Mouse (Mus musculus) cerebellum, adult 18-20 months (tissue): ENCODE results near the gene 1700122O11Rik.
A peak's percentile ranks its signal among the peaks of the same experiment; 100 is the strongest.

Experiments
- DNase-seq, 2 experiments: peaks; one replicate each; pipeline ENCODE4 v3.0.0; 2021

1700122O11Rik gene

GRCm38 (mm10) chr17:48038193-48038592 is at the start of gene 1700122O11Rik:
TSS of gene 1700122O11Rik (minus strand) at chr17:48038293.
- no peak for DNase-seq

- no peak for DNase-seq
These were observed 42.5 kb upstream of the 1700122O11Rik start for GRCm38 (mm10) chr17:48080626-48081025.

DNA sequence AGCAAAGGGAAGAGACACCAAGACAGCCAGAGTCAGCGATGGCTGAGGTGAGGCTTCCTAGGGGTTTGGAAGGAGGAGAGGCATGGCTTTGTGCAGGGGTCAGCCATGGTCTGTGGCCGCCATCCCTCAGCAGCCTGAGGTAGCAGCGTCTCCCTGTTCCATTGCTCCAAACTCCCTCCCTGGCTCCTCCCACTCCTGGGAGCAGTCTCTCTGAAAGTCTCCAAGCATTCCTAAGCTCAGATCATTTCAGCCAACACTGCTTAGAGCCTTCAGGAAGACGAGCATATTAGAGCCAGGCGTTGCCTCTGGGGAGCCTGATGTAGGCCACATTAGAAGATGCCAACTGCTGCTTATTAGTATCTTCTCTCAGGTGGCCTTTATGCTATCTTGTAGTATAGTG is 29.6 kb upstream of the 1700122O11Rik start:
- DNase-seq: no peak

- DNase-seq: no peak
These were observed 29.1 kb upstream of the 1700122O11Rik start for GRCm38 (mm10) chr17:48067083-48067614.

DNA sequence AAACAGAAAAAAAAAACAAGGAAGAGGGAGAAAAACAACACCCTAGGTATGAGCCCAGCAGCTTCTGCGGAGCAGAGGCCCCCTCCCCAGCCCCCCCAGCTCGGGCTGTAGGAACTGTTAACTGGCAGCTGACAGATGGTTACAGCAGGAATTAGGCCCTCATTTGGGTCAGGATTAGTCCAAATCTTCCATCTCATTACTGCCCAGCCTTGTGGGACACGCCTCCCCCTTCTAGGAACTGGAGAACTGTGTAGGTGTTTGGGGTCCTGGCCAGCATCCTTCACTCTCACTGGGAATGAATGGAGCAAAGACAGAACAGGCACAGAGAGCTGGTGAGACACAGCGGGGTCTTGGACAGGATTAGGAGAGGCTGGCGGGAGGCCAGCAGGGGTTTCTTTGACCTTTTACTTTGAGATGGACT is 27.0 kb upstream of the 1700122O11Rik start:
- DNase-seq: no peak

GRCm38 (mm10) chr17:48064196-48064843 is 26.2 kb upstream of the 1700122O11Rik start:
- no peak for DNase-seq

GRCm38 (mm10) chr17:48057382-48057781 is 19.3 kb upstream of the 1700122O11Rik start:
- no peak for DNase-seq

DNA sequence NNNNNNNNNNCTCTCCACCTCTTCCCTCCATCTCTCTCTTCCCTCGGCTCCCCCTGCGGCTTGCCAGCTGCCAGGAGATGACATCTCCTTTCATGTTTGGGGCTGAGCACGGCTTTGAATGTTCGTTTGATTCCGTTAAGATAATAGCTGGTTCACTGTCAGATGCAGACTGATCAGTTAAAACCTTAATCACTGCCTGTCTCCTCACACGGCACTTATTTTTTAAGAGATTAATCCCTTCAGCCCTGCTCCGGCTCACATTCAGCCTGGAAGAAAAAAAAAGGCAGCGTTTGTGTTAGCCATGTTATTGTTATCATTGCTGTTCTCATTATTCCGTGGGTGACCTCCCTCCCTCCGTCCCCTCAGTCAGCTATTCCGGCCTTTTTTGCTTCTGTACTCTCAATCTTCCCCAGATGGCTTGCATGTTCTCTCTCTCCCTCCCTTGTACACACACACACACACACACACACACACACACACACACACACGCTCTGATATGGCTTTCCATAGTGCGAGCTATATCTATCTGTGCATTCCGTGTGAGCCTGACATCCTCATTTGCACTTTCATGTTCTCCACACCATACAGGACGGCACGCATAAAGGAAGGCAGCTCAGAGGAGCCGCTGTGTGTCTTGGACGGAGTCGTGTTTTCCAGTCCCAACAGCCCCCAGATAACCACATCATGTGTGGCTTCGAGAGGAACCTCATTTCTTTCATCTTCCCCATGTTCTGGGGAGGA is 17.2 kb upstream of the 1700122O11Rik start:
- DNase-seq: no peak

DNA sequence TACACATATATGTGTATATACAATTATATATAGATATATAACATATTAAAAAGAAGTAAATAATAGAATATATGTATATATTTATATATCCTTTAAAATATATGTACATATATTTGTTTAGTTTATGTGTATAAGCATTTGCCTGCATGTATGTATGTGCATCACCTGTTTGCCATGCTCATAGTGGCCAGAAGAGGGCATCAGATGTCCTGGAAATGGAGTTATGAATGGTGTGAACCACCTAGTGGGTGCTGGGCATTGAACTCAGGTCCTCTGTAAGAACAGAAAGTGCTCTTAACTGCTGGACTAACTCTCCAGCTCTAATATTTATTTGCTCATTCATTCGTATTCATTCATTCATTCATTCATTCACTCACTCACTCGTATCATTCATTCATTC is 15.6 kb upstream of the 1700122O11Rik start:
- DNase-seq: no peak

DNA sequence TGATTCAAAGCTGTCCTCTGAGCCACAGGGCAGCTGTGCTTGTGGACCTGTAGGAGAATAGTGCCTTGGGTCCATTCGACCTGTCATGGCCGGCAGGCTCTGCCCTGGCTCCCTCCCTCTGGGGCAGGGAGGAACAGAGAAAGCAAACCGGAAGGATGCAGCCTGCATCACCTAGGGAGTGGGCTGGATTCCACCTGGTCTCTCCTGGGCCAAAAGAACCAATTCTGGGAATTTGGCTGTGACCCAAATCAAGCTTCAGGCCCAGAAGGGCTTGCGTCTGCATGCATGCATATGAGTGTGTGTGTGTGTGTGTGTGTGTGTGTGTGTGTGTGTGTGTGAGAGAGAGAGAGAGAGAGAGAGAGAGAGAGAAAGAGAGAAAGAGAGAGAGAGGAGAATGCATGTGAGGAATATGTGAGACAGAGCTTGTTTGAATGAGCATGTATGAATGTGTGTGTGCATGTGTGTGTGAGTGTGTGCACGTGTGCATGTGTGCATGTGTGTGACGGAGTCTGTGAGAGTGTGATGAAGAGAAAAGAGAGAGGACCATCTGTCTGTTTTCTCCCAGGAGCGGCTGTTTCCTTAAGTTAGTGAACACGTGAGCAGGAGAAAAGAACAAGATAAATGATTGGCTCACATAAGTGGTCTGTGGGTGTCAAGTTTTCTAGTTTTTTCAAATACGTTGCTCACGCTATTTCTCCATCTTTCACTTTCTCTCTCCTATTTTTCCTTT is 14.4 kb upstream of the 1700122O11Rik start:
- no peak for DNase-seq

DNA sequence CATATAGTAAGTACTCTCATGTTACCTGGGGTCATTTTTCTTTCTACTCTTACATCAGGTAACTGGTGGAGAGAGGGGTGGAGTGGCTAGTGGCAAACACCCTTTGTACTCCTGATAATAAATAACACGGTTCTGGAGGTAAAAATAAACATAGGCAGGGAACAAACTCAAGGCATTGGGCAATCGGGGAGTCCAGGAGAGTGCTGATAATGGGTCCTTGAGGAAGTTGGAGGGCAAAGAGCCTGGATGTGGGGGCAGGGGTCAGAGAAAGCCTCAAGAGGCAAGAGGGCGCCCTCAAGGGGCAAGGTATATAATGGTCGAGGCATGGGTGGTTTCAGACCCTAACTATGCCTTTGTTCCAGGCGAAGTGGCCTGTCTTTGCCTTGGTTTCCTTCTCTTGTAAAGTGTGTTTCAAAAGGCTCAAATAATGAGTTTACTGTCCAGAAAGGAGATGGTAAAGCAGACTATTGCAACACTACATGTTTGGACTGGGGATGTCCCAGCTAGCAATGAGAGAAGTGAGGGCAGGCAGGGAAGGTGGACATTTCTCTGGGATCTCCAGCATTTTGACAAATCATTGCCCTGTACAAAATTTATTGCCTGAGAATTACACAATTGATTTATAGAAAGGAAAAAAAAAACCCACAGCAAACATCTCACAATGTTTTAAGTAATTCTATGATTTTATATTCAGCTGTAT is 13.7 kb upstream of the 1700122O11Rik start:
- no peak for DNase-seq

DNA sequence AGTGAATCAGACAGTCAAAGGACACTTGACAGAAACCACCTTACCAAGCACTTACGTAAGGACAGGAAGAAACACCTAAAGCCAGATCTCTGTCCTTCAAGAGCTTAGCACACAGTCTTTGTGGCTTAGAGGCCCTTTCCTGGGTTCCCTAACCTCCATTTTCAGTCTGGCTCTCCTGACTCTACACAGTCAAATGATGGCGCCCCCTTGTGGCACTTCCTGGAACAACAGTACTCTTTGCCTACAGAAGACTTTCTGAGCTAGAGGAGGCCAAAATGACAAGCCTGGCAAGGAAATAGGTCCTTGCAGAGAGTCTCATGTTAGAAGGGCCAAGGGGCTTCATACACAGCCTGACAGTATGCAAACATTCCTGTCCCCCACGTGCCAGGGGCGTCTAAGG is 7.5 kb upstream of the 1700122O11Rik start:
- peak; percentile 26 to 35 for DNase-seq

DNA sequence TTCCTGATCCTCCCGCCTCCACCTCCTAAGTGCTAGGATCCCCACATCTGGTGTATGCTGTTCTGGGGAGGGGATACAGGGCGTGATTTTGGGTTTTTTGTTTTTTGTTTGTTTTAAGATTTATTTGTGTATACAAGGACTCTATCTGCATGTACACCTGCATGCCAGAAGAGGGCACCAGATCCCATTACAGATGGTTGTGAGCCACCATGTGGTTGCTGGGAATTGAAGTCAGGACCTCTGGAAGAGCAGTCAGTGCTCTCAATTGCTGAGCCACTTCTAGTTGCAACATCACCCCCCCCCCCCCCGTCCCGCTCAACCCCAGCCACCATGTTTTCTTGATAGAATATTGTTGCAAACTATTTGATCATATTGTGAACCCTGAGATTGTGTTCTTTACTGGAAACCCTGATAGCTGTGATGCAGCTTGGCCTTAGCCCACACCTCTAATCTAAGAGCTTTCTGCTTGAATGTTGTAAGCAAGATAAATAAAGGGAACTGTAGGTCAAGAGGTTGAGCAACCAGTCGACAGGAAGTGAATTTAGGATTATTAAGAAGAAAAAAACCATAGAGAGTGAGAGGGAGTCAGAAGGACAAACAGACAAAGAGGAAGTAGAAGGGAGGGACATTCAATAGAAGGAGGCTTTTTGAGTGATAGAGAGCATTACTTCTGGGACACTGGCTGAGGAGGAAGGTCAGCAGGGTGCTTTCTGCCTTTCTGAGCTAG is 5.2 kb upstream of the 1700122O11Rik start:
- no peak for DNase-seq

DNA sequence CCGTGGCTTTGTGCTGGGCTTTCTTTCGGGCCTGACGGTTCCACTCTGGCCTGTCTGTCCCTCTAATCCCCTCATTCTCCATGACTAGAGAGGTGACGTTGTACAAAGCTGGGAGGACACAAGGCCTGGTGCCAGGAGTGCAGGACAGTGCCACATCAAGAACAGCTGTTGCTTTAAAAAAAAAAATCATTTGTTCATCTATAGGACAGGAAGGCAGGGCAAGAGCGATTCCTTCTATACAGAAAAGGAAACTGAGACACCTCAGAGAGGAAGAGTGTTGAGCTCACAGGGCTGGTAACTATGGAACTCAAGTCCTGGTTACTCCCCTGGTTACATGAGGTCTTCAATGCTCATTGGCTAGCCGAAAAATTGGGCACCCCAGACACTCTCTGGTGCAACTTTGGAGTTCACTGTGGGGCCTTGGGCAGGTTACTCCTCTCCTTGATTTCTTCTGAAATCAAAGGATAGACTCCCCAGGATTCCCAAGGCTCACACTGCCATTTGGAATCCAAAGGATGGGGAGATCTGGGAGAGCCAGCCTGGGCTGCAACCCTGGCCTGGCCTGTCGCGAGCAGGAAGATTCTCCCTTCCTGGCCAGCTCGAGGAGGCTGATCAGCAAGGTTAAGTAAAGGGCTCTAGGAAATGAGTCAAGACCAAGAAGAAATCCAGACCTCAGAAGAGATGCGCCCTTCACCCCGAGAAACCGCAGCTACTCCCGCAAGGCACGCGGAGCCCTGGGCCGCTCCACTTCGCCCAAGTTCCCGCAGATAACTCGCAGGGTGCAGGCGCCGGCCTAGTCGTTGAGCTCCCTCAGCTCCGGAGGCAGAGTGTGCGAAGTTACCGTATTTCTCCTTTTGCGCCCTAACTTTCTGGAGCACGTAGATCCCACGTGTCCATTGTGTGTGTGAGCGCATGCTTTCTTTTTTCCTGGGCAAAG is 3.5 kb upstream of the 1700122O11Rik start:
- DNase-seq: peak; percentile 5 to 14

GRCm38 (mm10) chr17:48039232-48039866 is 1.3 kb upstream of the 1700122O11Rik start:
- DNase-seq: no peak

GRCm38 (mm10) chr17:48036921-48037320 is 1.2 kb downstream of the 1700122O11Rik start:
- no peak for DNase-seq

- no peak for DNase-seq
These were observed 6.3 kb downstream of the 1700122O11Rik start for GRCm38 (mm10) chr17:48031521-48032430.

DNA sequence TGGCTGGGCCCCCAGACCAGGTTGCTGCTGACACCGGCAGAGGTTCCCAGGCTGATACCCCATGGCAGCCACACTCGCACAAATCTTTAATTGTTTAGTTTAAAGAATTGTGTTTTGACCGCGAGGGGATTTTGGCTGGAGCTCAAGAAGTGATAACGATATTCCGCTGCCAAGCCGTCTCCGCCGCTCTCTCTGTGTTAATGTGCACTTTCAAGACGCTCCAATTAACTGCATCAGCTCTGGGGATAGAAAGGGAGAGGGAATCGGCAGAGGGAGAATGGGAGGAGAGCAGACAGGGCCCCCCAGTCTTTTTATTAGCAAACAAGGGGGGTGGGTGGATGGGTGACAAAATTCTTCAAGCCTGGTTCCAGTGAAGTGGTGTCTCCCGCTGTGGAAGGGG is 8.9 kb downstream of the 1700122O11Rik start:
- no peak for DNase-seq

- no peak for DNase-seq
These were observed 9.8 kb downstream of the 1700122O11Rik start for GRCm38 (mm10) chr17:48028250-48028649.
